Mouse (Mus musculus) MEL (cell line): Measurements from ENCODE around the gene Vmn1r14. TPM values are rescaled to one million over a fixed set of nuclear protein-coding genes. Genes with fewer than 3 reads are reported as not detected.

ENCODE experiments used
- DNase-seq: peaks from one replicate; pipeline ENCODE4 v3.0.0; 2011; ENCODE audit warnings: low read depth, low spot score
- H3K27ac ChIP-seq: 2 replicates; pipeline ENCODE4 v1.5.1; 2012; ENCODE audit warnings: low read depth, mild to moderate bottlenecking, control low read depth, low read length, moderate library complexity; ENCODE audit not compliant: control insufficient read depth
- H3K27me3 ChIP-seq, 2 experiments: fragments of 150-350 bp in 1 of 2; sonication (generic) in 1 of 2; 2 replicates each; pipeline ENCODE4 v1.6.1; 2012; ENCODE audit warnings: low read length in 2 of 2, mild to moderate bottlenecking in 2 of 2, improper control_type of control experiment in 1 of 2, moderate library complexity in 1 of 2; ENCODE audit not compliant: insufficient read depth in 2 of 2, control insufficient read depth in 1 of 2
- H3K36me3 ChIP-seq, 2 experiments: 2 replicates each; pipeline ENCODE4 v1.6.1; 2012 to 2014; ENCODE audit warnings: low read length in 2 of 2, improper control_type of control experiment in 1 of 2, inconsistent platforms in 1 of 2, mild to moderate bottlenecking in 1 of 2; ENCODE audit not compliant: insufficient read depth in 2 of 2, control insufficient read depth in 1 of 2
- H3K4me1 ChIP-seq, 2 experiments: fragments of 150-350 bp in 1 of 2; sonication (generic) in 1 of 2; 2 replicates each; pipeline ENCODE4 v1.6.1; 2012; ENCODE audit warnings: low read length in 2 of 2, improper control_type of control experiment in 1 of 2, mild to moderate bottlenecking in 1 of 2; ENCODE audit not compliant: insufficient read depth in 2 of 2, control insufficient read depth in 1 of 2
- H3K4me3 ChIP-seq, 2 experiments: fragments of 150-350 bp in 1 of 2; sonication (generic) in 1 of 2; 2 replicates each; pipeline ENCODE4 v1.5.1; 2012; ENCODE audit warnings: low read depth in 2 of 2, low read length in 2 of 2, mild to moderate bottlenecking in 2 of 2, moderate library complexity in 2 of 2, control low read depth in 1 of 2, improper control_type of control experiment in 1 of 2; ENCODE audit not compliant: control insufficient read depth in 1 of 2, insufficient read depth in 1 of 2
- H3K79me2 ChIP-seq: 2 replicates; pipeline ENCODE4 v1.6.1; 2012; ENCODE audit warnings: mild to moderate bottlenecking, low read length, moderate library complexity; ENCODE audit not compliant: control insufficient read depth, poor library complexity, insufficient read depth
- H3K9ac ChIP-seq: 2 replicates; pipeline ENCODE4 v1.6.1; 2012; ENCODE audit warnings: low read depth, mild to moderate bottlenecking, control low read depth, low read length, moderate library complexity; ENCODE audit not compliant: control insufficient read depth, poor library complexity, severe bottlenecking
- H3K9me3 ChIP-seq: fragments of 150-350 bp; sonication (generic); replicated peaks from 2 replicates; pipeline ENCODE4 v1.6.1; 2012; ENCODE audit warnings: mild to moderate bottlenecking, low read length, improper control_type of control experiment, moderate library complexity; ENCODE audit not compliant: insufficient read depth
- CTCF ChIP-seq, 3 experiments: IDR thresholded peaks in 2 of 3; conservative IDR thresholded peaks in 1 of 3; 2 replicates each; pipeline ENCODE4 v1.5.1; 2011 to 2012; ENCODE audit warnings: low read length in 3 of 3, low read depth in 2 of 3, mild to moderate bottlenecking in 2 of 3, improper control_type of control experiment in 1 of 3, inconsistent platforms in 1 of 3, mixed read lengths in 1 of 3, moderate library complexity in 1 of 3; ENCODE audit not compliant: control insufficient read depth in 1 of 3, insufficient read depth in 1 of 3, poor library complexity in 1 of 3, severe bottlenecking in 1 of 3
- EP300 ChIP-seq, 2 experiments: IDR thresholded peaks; 2 replicates each; pipeline ENCODE4 v1.6.1; 2011; ENCODE audit warnings: improper control_type of control experiment in 2 of 2, low read length in 2 of 2, low read depth in 1 of 2, mild to moderate bottlenecking in 1 of 2
- GABPA ChIP-seq: IDR thresholded peaks from 2 replicates; pipeline ENCODE4 v1.6.1; 2012; ENCODE audit warnings: low read depth, mild to moderate bottlenecking, inconsistent platforms, low read length, improper control_type of control experiment, moderate library complexity
- GATA1 ChIP-seq: IDR thresholded peaks from 2 replicates; pipeline ENCODE4 v1.6.1; 2011; ENCODE audit warnings: low read depth, low read length, improper control_type of control experiment
- HCFC1 ChIP-seq: IDR thresholded peaks from 2 replicates; pipeline ENCODE4 v1.6.1; 2012; ENCODE audit warnings: low read depth, mild to moderate bottlenecking, inconsistent platforms, low read length, improper control_type of control experiment, moderate library complexity
- JUND ChIP-seq: IDR thresholded peaks from 2 replicates; pipeline ENCODE4 v1.6.1; 2011; ENCODE audit warnings: low read depth, mild to moderate bottlenecking, improper control_type of control experiment, low read length
- MAX ChIP-seq: IDR thresholded peaks from 2 replicates; pipeline ENCODE4 v1.6.1; 2011; ENCODE audit warnings: low read length, improper control_type of control experiment
- MAZ ChIP-seq: IDR thresholded peaks from 2 replicates; pipeline ENCODE4 v1.6.1; 2012; ENCODE audit warnings: low read depth, mild to moderate bottlenecking, inconsistent platforms, low read length, improper control_type of control experiment
- NELFE ChIP-seq: IDR thresholded peaks from 2 replicates; pipeline ENCODE4 v1.6.1; 2011; ENCODE audit warnings: low read depth, low read length, improper control_type of control experiment
- NRF1 ChIP-seq: IDR thresholded peaks from 2 replicates; pipeline ENCODE4 v1.6.1; 2014; ENCODE audit warnings: low read depth, mild to moderate bottlenecking, inconsistent platforms, low read length, improper control_type of control experiment, moderate library complexity; ENCODE audit not compliant: poor library complexity, insufficient read depth, severe bottlenecking
- POLR2A ChIP-seq, 2 experiments: IDR thresholded peaks; 2 replicates each; pipeline ENCODE4 v1.6.1; 2011 to 2012; ENCODE audit warnings: low read length in 2 of 2, mild to moderate bottlenecking in 2 of 2, control low read depth in 1 of 2, improper control_type of control experiment in 1 of 2, low read depth in 1 of 2, moderate library complexity in 1 of 2; ENCODE audit not compliant: control insufficient read depth in 1 of 2, insufficient read depth in 1 of 2, poor library complexity in 1 of 2
- POLR2AphosphoS5 ChIP-seq: IDR thresholded peaks from 2 replicates; pipeline ENCODE4 v1.6.1; 2012; ENCODE audit warnings: low read depth, borderline replicate concordance, mild to moderate bottlenecking, inconsistent platforms, low read length, moderate library complexity, mixed read lengths
- RCOR1 ChIP-seq: IDR thresholded peaks from 2 replicates; pipeline ENCODE4 v1.6.1; 2012; ENCODE audit warnings: low read depth, mild to moderate bottlenecking, inconsistent platforms, low read length, improper control_type of control experiment
- SIN3A ChIP-seq: IDR thresholded peaks from 2 replicates; pipeline ENCODE4 v1.6.1; 2012; ENCODE audit warnings: low read length, improper control_type of control experiment, inconsistent platforms
- TAL1 ChIP-seq: IDR thresholded peaks from 2 replicates; pipeline ENCODE4 v1.6.1; 2012; ENCODE audit warnings: mild to moderate bottlenecking, inconsistent platforms, low read length, moderate library complexity, mixed read lengths
- TBP ChIP-seq: IDR thresholded peaks from 2 replicates; pipeline ENCODE4 v1.8.0; 2011; ENCODE audit warnings: low read depth, low read length, improper control_type of control experiment
- UBTF ChIP-seq: IDR thresholded peaks from 2 replicates; pipeline ENCODE4 v1.6.1; 2012; ENCODE audit warnings: low read depth, mild to moderate bottlenecking, inconsistent platforms, low read length, improper control_type of control experiment, moderate library complexity, borderline replicate concordance; ENCODE audit not compliant: insufficient read depth
- USF1 ChIP-seq: IDR thresholded peaks from 2 replicates; pipeline ENCODE4 v1.6.1; 2014; ENCODE audit warnings: low read depth, mild to moderate bottlenecking, inconsistent platforms, low read length, improper control_type of control experiment, moderate library complexity
- USF2 ChIP-seq, 2 experiments: IDR thresholded peaks; 2 replicates each; pipeline ENCODE4 v1.6.1; 2011 to 2012; ENCODE audit warnings: improper control_type of control experiment in 2 of 2, low read length in 2 of 2, borderline replicate concordance in 1 of 2, inconsistent platforms in 1 of 2, low read depth in 1 of 2, mild to moderate bottlenecking in 1 of 2; ENCODE audit not compliant: insufficient read depth in 1 of 2
- polyA plus RNA-seq, 2 experiments: library from polyadenylated mRNA; stranded (reverse) in 1 of 2; unstranded in 1 of 2; fragments of >175 nt in 1 of 2; fragments of >200 nt in 1 of 2; gene quantifications; 2 replicates each; pipeline versions ENCODE4 v1.2.1 to v1.2.4; 2012; ENCODE audit warnings: low replicate concordance in 2 of 2, low read depth in 1 of 2; ENCODE audit not compliant: insufficient read length in 2 of 2, insufficient read depth in 1 of 2, missing spikeins in 1 of 2
- total RNA-seq: library from RNA; depleted of rRNA; stranded (reverse); fragments of 300-350 nt; gene quantifications from 2 replicates; pipeline ENCODE4 v1.2.3, GENCODE M21; 2012; rRNA removed

Vmn1r14 gene
- total and polyA plus RNA-seq, 3 experiments, result not detected

DNA sequence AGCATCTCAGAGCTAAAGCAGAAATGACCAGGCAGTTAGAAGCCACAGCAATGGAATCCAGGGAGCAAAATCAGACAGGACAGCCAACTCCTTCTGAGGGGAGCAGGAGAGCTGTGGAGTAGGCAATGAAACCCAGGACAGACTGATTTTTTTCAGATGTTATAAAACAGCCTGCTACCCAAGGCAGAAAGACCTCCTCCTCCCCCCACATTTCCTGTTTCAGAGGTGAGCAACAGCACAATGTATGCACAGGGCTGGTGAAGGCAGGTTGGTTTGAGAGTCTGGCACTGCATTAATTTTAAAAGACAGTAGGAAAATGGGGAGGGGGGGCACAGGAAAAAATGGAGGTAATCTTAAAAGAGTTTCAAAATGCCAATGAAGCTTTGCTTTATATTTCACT, 41.0 kb downstream of the Vmn1r14 start:
- Histone ChIP-seq H3K4me1 (no peaks in the 10 kb centered on the region), H3K27me3 (no peaks in the 10 kb centered on the region), H3K79me2 (no peaks in the 10 kb centered on the region), H3K9ac (no peak overlapping the region), H3K9me3 (no peaks in the 10 kb centered on the region), H3K4me3 (no peak overlapping the region), H3K27ac (no peak overlapping the region), H3K36me3 (no peaks in the 10 kb centered on the region)
- no peak for TF ChIP-seq MAZ
- TF ChIP-seq SIN3A, result no peak
- no peak for TF ChIP-seq JUND
- TF ChIP-seq TBP, result no peak
- no peak for TF ChIP-seq UBTF
- TF ChIP-seq RCOR1, result no peak
- TF ChIP-seq USF2 (IDR thresholded peaks at IDR 0.05; ENCODE audit: borderline replicate concordance in 1 of 2, insufficient read depth in 1 of 2, low read depth in 1 of 2, low read length in 2 of 2), result no peak
- no peak for TF ChIP-seq GABPA
- TF ChIP-seq HCFC1, result no peak
- no peak for TF ChIP-seq USF1
- TF ChIP-seq TAL1, result no peak
- DNase-seq, result no peak

DNA sequence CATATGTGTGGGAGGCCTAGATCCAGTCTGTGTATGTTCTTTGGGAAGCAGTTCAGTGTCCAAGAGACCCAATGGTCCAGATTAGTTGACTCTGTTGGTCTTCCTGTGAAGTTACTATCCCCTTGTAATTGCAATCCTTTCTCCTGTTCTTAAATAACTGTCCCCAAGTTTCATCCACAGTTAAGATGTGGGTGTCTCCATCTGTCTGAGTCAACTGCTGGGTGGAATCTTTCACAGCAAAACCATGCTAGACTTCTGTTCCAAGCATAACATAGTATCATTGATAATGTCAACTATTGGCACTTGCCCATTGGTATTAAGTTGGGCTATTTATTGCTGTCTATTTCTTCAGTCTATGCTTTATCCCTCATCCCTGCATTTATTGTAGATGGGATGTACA, 47.5 kb downstream of the Vmn1r14 start:
- Histone ChIP-seq H3K27ac (no peak overlapping the region), H3K79me2 (no peaks in the 10 kb centered on the region), H3K4me3 (no peak overlapping the region), H3K4me1 (no peaks in the 10 kb centered on the region), H3K27me3 (no peaks in the 10 kb centered on the region), H3K9ac (no peak overlapping the region), H3K36me3 (no peaks in the 10 kb centered on the region), H3K9me3 (no peaks in the 10 kb centered on the region)
- DNase-seq, result no peak
- no peak for TF ChIP-seq USF1
- no peak for TF ChIP-seq CTCF (IDR thresholded peaks at IDR 0.05 in 2 of 3, conservative IDR thresholded peaks at IDR 0.05 in 1 of 3; ENCODE audit: control insufficient read depth in 1 of 3, insufficient read depth in 1 of 3, low read depth in 2 of 3, low read length in 3 of 3, poor library complexity in 1 of 3, severe bottlenecking in 1 of 3)
- TF ChIP-seq NRF1, result no peak
- no peak for TF ChIP-seq GATA1
- no peak for TF ChIP-seq NELFE
- no peak for TF ChIP-seq MAZ
- TF ChIP-seq POLR2AphosphoS5, result no peak
- no peak for TF ChIP-seq JUND
- no peak for TF ChIP-seq TAL1
- TF ChIP-seq MAX, result no peak
- TF ChIP-seq EP300 (IDR thresholded peaks at IDR 0.05; ENCODE audit: low read depth in 1 of 2, low read length in 2 of 2), result no peak
- TF ChIP-seq POLR2A (IDR thresholded peaks at IDR 0.05; ENCODE audit: control insufficient read depth in 1 of 2, insufficient read depth in 1 of 2, low read depth in 1 of 2, low read length in 2 of 2, poor library complexity in 1 of 2), result no peak

Other genes with a start within 250 kb of the Vmn1r14 start
- gene Vmn1r6, start 234.4 kb upstream of the Vmn1r14 start, total RNA-seq, result not detected in 2 replicates
- gene Vmn1r6, start 234.4 kb upstream of the Vmn1r14 start, polyA plus RNA-seq, result under 1 TPM in 1 of 2 experiments, not detected in 1; 0.01 TPM
- gene Vmn1r7, start 206.4 kb upstream of the Vmn1r14 start, total RNA-seq, result not detected in 2 replicates
- gene Vmn1r7, start 206.4 kb upstream of the Vmn1r14 start, polyA plus RNA-seq, result not detected
- gene Vmn1r8, start 199.4 kb upstream of the Vmn1r14 start, total RNA-seq, result not detected in 2 replicates
- gene Vmn1r8, start 199.4 kb upstream of the Vmn1r14 start, polyA plus RNA-seq, result not detected
- not detected in 2 replicates for gene Vmn1r9, start 164.9 kb upstream of the Vmn1r14 start, total RNA-seq
- gene Vmn1r9, start 164.9 kb upstream of the Vmn1r14 start, polyA plus RNA-seq, result not detected
- gene Vmn1r10, start 122.2 kb upstream of the Vmn1r14 start, total RNA-seq, result not detected in 2 replicates
- not detected for gene Vmn1r10, start 122.2 kb upstream of the Vmn1r14 start, polyA plus RNA-seq
- gene Vmn1r11, start 98.2 kb upstream of the Vmn1r14 start, total RNA-seq, result not detected in 2 replicates
- not detected for gene Vmn1r11, start 98.2 kb upstream of the Vmn1r14 start, polyA plus RNA-seq
- gene Vmn1r12, start 74.8 kb upstream of the Vmn1r14 start, total RNA-seq, result not detected in 2 replicates
- not detected for gene Vmn1r12, start 74.8 kb upstream of the Vmn1r14 start, polyA plus RNA-seq
- not detected in 2 replicates for gene Vmn1r13, start 28.4 kb upstream of the Vmn1r14 start, total RNA-seq
- under 1 TPM in 1 of 2 experiments, not detected in 1; 0.06 TPM for gene Vmn1r13, start 28.4 kb upstream of the Vmn1r14 start, polyA plus RNA-seq
- not detected in 2 replicates for gene Vmn1r15, start 26.3 kb downstream of the Vmn1r14 start, total RNA-seq
- gene Vmn1r15, start 26.3 kb downstream of the Vmn1r14 start, polyA plus RNA-seq, result under 1 TPM in 1 of 2 experiments, not detected in 1; 0.77 TPM
- not detected in 2 replicates for gene Vmn1r16, start 97.8 kb downstream of the Vmn1r14 start, total RNA-seq
- not detected for gene Vmn1r16, start 97.8 kb downstream of the Vmn1r14 start, polyA plus RNA-seq
- gene Vmn1r17, start 132.0 kb downstream of the Vmn1r14 start, total RNA-seq, result not detected in 2 replicates
- gene Vmn1r17, start 132.0 kb downstream of the Vmn1r14 start, polyA plus RNA-seq, result not detected
- not detected in 2 replicates for gene Vmn1r18, start 164.1 kb downstream of the Vmn1r14 start, total RNA-seq
- under 1 TPM in 1 of 2 experiments, not detected in 1; under 0.01 TPM for gene Vmn1r18, start 164.1 kb downstream of the Vmn1r14 start, polyA plus RNA-seq
- not detected in 2 replicates for gene Vmn1r19, start 172.1 kb downstream of the Vmn1r14 start, total RNA-seq
- not detected for gene Vmn1r19, start 172.1 kb downstream of the Vmn1r14 start, polyA plus RNA-seq
- not detected in 2 replicates for gene Vmn1r20, start 197.2 kb downstream of the Vmn1r14 start, total RNA-seq
- not detected for gene Vmn1r20, start 197.2 kb downstream of the Vmn1r14 start, polyA plus RNA-seq